Mouse (Mus musculus) forebrain, embryonic 16.5 days (tissue): ENCODE data around the gene Gpr15. TPM values are rescaled to one million over a fixed set of nuclear protein-coding genes. Genes with fewer than 3 reads are reported as not detected.

Experiments
- ATAC-seq: fragments of 200-750 bp; cut with Nextera tagmentation; 2 replicates; pipeline ENCODE4 v1.8.0; 2017; ENCODE audit warnings: mild to moderate bottlenecking, moderate library complexity
- H3K27ac ChIP-seq: fragments of 300-500 bp; sonication (generic); 2 replicates; pipeline ENCODE4 v1.5.1; 2014; ENCODE audit warnings: low read length, control low read depth
- H3K27me3 ChIP-seq: fragments of 300-500 bp; sonication (generic); replicated peaks from 2 replicates; pipeline ENCODE4 v1.6.1; 2014; ENCODE audit warnings: low read length; ENCODE audit not compliant: control insufficient read depth, insufficient read depth
- H3K36me3 ChIP-seq: fragments of 300-500 bp; sonication (generic); 2 replicates; pipeline ENCODE4 v1.6.1; 2014; ENCODE audit not compliant: control insufficient read depth, insufficient read depth
- H3K4me1 ChIP-seq: fragments of 300-500 bp; sonication (generic); replicated peaks from 2 replicates; pipeline ENCODE4 v1.6.1; 2014; ENCODE audit warnings: low read length; ENCODE audit not compliant: control insufficient read depth, insufficient read depth
- H3K4me2 ChIP-seq: fragments of 300-500 bp; sonication (generic); 2 replicates; pipeline ENCODE4 v1.6.1; 2014; ENCODE audit warnings: mild to moderate bottlenecking, low read length, control low read depth
- H3K4me3 ChIP-seq: fragments of 300-500 bp; sonication (generic); replicated peaks from 2 replicates; pipeline ENCODE4 v1.5.1; 2014; ENCODE audit warnings: mild to moderate bottlenecking, low read length, control low read depth
- H3K9ac ChIP-seq: fragments of 300-500 bp; sonication (generic); replicated peaks from 2 replicates; pipeline ENCODE4 v1.6.1; 2014; ENCODE audit warnings: low read depth, low read length, control low read depth
- H3K9me3 ChIP-seq: fragments of 300-500 bp; sonication (generic); 2 replicates; pipeline ENCODE4 v1.6.1; 2016; ENCODE audit warnings: low read length; ENCODE audit not compliant: control insufficient read depth
- WGBS: fragments of 180-500 bp; shearing (Covaris S2); extraction: QIAGEN DNeasy Blood & Tissue Kit; methylation state at CpG from one replicate; pipeline ENCODE4 v1.1.7; 2014; 5-methylcytosine and 5-hydroxymethylcytosine counted together
- polyA plus RNA-seq: library from polyadenylated mRNA; unstranded; fragments of >200 nt; fragmentation: Nextera tagmentation; extraction: Ambion mirVana; gene quantifications from 2 replicates; pipeline ENCODE4 v1.2.1, GENCODE M21; 2015

Gene Gpr15
- polyA plus RNA-seq, 1 experiment from 2014 or later: not detected

- no peaks in the 10 kb centered on the region for H3K27me3 ChIP-seq
- no peaks in the 10 kb centered on the region for H3K36me3 ChIP-seq
- H3K4me1 ChIP-seq: no peaks in the 10 kb centered on the region
- H3K9ac ChIP-seq: no peak overlapping the region
- no peak overlapping the region for H3K4me3 ChIP-seq
- no peak overlapping the region for H3K27ac ChIP-seq
- WGBS: 80% methylated on average over 5 of the region's 5 CpGs
- H3K4me2 ChIP-seq: no peak overlapping the region
- no peaks in the 10 kb centered on the region for H3K9me3 ChIP-seq
- ATAC-seq: no peak
These were observed 28.5 kb downstream of the Gpr15 start for GRCm38 (mm10) chr16:58690322-58690732.

GRCm38 (mm10) chr16:58689555-58690169 is 29.2 kb downstream of the Gpr15 start:
- ATAC-seq: no peak
- 91% methylated on average over 5 of the region's 5 CpGs for WGBS

GRCm38 (mm10) chr16:58688534-58688933 is 30.3 kb downstream of the Gpr15 start:
- Histone ChIP-seq H3K36me3 (no peaks in the 10 kb centered on the region), H3K27me3 (no peaks in the 10 kb centered on the region), H3K27ac (no peak overlapping the region), H3K4me2 (no peak overlapping the region), H3K9ac (no peak overlapping the region), H3K9me3 (no peaks in the 10 kb centered on the region), H3K4me3 (no peak overlapping the region), H3K4me1 (no peaks in the 10 kb centered on the region)
- WGBS: 91% methylated on average over 1 of the region's 1 CpGs
- no peak for ATAC-seq

More at GRCm38 (mm10) chr16:58689555-58690169, 29.2 kb downstream of the Gpr15 start:
- H3K4me2 ChIP-seq: no peak overlapping the region
- no peaks in the 10 kb centered on the region for H3K36me3 ChIP-seq
- no peak overlapping the region for H3K9ac ChIP-seq
- no peaks in the 10 kb centered on the region for H3K9me3 ChIP-seq
- no peaks in the 10 kb centered on the region for H3K27me3 ChIP-seq
- no peaks in the 10 kb centered on the region for H3K4me1 ChIP-seq
- H3K27ac ChIP-seq: no peak overlapping the region
- no peak overlapping the region for H3K4me3 ChIP-seq

- WGBS: 84% methylated on average over 20 of the region's 20 CpGs
- no peaks in the 10 kb centered on the region for H3K36me3 ChIP-seq
- no peak for ATAC-seq
- no peak overlapping the region for H3K4me3 ChIP-seq
- H3K9ac ChIP-seq: no peak overlapping the region
- no peaks in the 10 kb centered on the region for H3K27me3 ChIP-seq
- H3K27ac ChIP-seq: no peak overlapping the region
- H3K4me2 ChIP-seq: no peak overlapping the region
- H3K4me1 ChIP-seq: no peaks in the 10 kb centered on the region
- H3K9me3 ChIP-seq: no peaks in the 10 kb centered on the region
These were observed 33.0 kb downstream of the Gpr15 start for GRCm38 (mm10) chr16:58685548-58686537.

- no peaks in the 10 kb centered on the region for H3K4me1 ChIP-seq
- no peaks in the 10 kb centered on the region for H3K36me3 ChIP-seq
- ATAC-seq: no peak
- H3K27ac ChIP-seq: no peak overlapping the region
- no peaks in the 10 kb centered on the region for H3K27me3 ChIP-seq
- no peaks in the 10 kb centered on the region for H3K9me3 ChIP-seq
- no peak overlapping the region for H3K4me3 ChIP-seq
- H3K9ac ChIP-seq: no peak overlapping the region
- H3K4me2 ChIP-seq: no peak overlapping the region
These were observed 34.3 kb downstream of the Gpr15 start for GRCm38 (mm10) chr16:58684537-58684936.

GRCm38 (mm10) chr16:58683911-58684310 is 35.0 kb downstream of the Gpr15 start:
- no peak for ATAC-seq
- H3K36me3 ChIP-seq: no peaks in the 10 kb centered on the region
- no peak overlapping the region for H3K9ac ChIP-seq
- WGBS: 96% methylated on average over 4 of the region's 4 CpGs
- H3K4me1 ChIP-seq: no peaks in the 10 kb centered on the region
- no peaks in the 10 kb centered on the region for H3K27me3 ChIP-seq
- no peak overlapping the region for H3K27ac ChIP-seq
- no peaks in the 10 kb centered on the region for H3K9me3 ChIP-seq
- no peak overlapping the region for H3K4me3 ChIP-seq
- H3K4me2 ChIP-seq: no peak overlapping the region

- no peak for ATAC-seq
- no peak overlapping the region for H3K4me3 ChIP-seq
- H3K9me3 ChIP-seq: no peaks in the 10 kb centered on the region
- H3K9ac ChIP-seq: no peak overlapping the region
- no peak overlapping the region for H3K27ac ChIP-seq
- WGBS: 79% methylated on average over 7 of the region's 7 CpGs
- 0 out of 2 replicates have a peak, but pooled peaks cover 2% of the 10 kb centered on the region for H3K36me3 ChIP-seq
- H3K4me2 ChIP-seq: no peak overlapping the region
- no peaks in the 10 kb centered on the region for H3K4me1 ChIP-seq
- no peaks in the 10 kb centered on the region for H3K27me3 ChIP-seq
These were observed 36.0 kb downstream of the Gpr15 start for GRCm38 (mm10) chr16:58682870-58683269.

GRCm38 (mm10) chr16:58682046-58682445 is 36.8 kb downstream of the Gpr15 start:
- H3K4me2 ChIP-seq: no peak overlapping the region
- no peak overlapping the region for H3K9ac ChIP-seq
- no peak for ATAC-seq
- 0 out of 2 replicates have a peak, but pooled peaks cover 2% of the 10 kb centered on the region for H3K36me3 ChIP-seq
- H3K27ac ChIP-seq: no peak overlapping the region
- 83% methylated on average over 6 of the region's 6 CpGs for WGBS
- H3K27me3 ChIP-seq: no peaks in the 10 kb centered on the region
- no peak overlapping the region for H3K4me3 ChIP-seq
- no peaks in the 10 kb centered on the region for H3K4me1 ChIP-seq
- H3K9me3 ChIP-seq: no peaks in the 10 kb centered on the region

- Histone ChIP-seq H3K27ac (no peak overlapping the region), H3K4me3 (no peak overlapping the region), H3K9ac (no peak overlapping the region), H3K9me3 (no peaks in the 10 kb centered on the region), H3K27me3 (no peaks in the 10 kb centered on the region), H3K4me1 (no peaks in the 10 kb centered on the region), H3K36me3 (0 out of 2 replicates have a peak, but pooled peaks cover 7% of the 10 kb centered on the region), H3K4me2 (no peak overlapping the region)
- no peak for ATAC-seq
- 89% methylated on average over 7 of the region's 7 CpGs for WGBS
These were observed 40.2 kb downstream of the Gpr15 start for GRCm38 (mm10) chr16:58678660-58679059.
